Mouse (Mus musculus) G1E (cell line): ENCODE measurements around the gene Zscan12. TPM values are rescaled to one million over a fixed set of nuclear protein-coding genes. Genes with fewer than 3 reads are reported as not detected.

Experiments used
- ATAC-seq: 2 replicates; pipeline ENCODE4 v1.8.0; 2016; ENCODE audit warnings: mild to moderate bottlenecking; ENCODE audit not compliant: insufficient number of reproducible peaks, poor library complexity, low FRiP score, severe bottlenecking; ENCODE audit errors: extremely low read depth
- DNase-seq: peaks from one replicate; pipeline ENCODE4 v3.0.0; 2012; ENCODE audit warnings: low spot score
- H3K27me3 ChIP-seq: 2 replicates; pipeline ENCODE4 v1.6.1; 2012; ENCODE audit warnings: mild to moderate bottlenecking, low read length, inconsistent platforms; ENCODE audit not compliant: insufficient read depth
- H3K36me3 ChIP-seq: replicated peaks from 2 replicates; pipeline ENCODE3; 2012; ENCODE audit warnings: mild to moderate bottlenecking, inconsistent platforms
- H3K4me1 ChIP-seq: 2 replicates; pipeline ENCODE4 v1.6.1; 2012; ENCODE audit warnings: low read depth, low read length, inconsistent platforms, mixed read lengths; ENCODE audit not compliant: insufficient read depth
- H3K4me3 ChIP-seq: 2 replicates; pipeline ENCODE4 v1.5.1; 2012; ENCODE audit warnings: low read depth, mild to moderate bottlenecking, inconsistent platforms, low read length, moderate library complexity, mixed read lengths
- H3K9me3 ChIP-seq: replicated peaks from 2 replicates; pipeline ENCODE4 v1.6.1; 2012; ENCODE audit warnings: inconsistent platforms
- CTCF ChIP-seq: IDR thresholded peaks from 2 replicates; pipeline ENCODE4 v1.5.1; 2012; ENCODE audit warnings: low read depth, low read length, inconsistent platforms, mixed read lengths
- GATA1 ChIP-seq: IDR thresholded peaks from 2 replicates; pipeline ENCODE4 v1.6.1; 2012; ENCODE audit warnings: borderline replicate concordance, low read length, inconsistent platforms, mixed read lengths
- GATA2 ChIP-seq: IDR thresholded peaks from 2 replicates; pipeline ENCODE4 v1.6.1; 2012; ENCODE audit warnings: low read depth, low read length, inconsistent platforms, borderline replicate concordance
- POLR2AphosphoS5 ChIP-seq: IDR thresholded peaks from 2 replicates; pipeline ENCODE4 v1.6.1; 2012; ENCODE audit warnings: low read depth, low read length, inconsistent platforms; ENCODE audit not compliant: insufficient replicate concordance
- TAL1 ChIP-seq: conservative IDR thresholded peaks from 2 replicates; pipeline ENCODE4 v1.6.1; 2012; ENCODE audit warnings: low read depth, low read length, inconsistent platforms, mixed read lengths
- polyA plus RNA-seq: library from polyadenylated mRNA; stranded (reverse); fragments of >175 nt; gene quantifications from 2 replicates; pipeline ENCODE4 v1.2.3, GENCODE M21; 2012
- total RNA-seq, 2 experiments: library from RNA; stranded (forward) in 1 of 2; stranded (reverse) in 1 of 2; fragments of 200-1000 nt in 1 of 2; fragments of >200 nt in 1 of 2; fragmentation: Nextera tagmentation in 1 of 2; gene quantifications; 2 replicates each; pipeline ENCODE4 v1.2.3; 2014 to 2017

Gene Zscan12
- total and polyA plus RNA-seq, 3 experiments: 4.0 to 16.8 (median 14.6) TPM

DNA sequence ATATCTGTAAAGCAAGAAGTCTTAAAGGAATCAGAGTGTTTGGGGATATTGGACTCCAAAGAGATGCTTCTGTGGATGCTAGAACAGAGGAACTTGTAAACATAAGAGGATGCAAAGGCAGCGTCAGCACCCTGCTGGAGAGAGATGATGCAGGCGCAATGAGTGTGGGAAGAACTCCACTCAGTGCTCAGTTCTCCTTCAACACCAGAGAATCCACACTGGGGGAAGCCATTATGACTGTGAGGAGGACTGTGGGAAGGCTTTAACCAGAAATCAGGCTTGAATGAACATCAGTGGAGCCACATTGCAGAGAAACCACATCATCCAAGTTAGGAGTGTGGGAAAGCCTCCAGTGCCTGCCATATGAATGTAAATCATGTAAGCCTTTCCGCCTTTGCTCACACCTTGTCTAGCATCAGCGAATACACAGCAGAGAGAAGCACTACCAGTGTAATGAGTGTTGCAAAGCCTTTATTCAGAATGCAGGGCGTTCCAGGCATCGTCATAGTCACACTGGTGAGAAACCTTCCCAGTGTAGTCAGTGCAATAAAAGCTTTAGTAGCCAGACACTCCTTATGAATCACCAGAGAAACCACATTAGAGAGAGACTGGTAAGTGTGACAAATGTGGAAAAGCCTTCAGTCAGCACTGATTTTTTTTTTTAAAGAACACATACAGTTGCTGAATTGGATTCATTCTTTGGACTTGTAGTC is 54.8 kb downstream of the Zscan12 start:
- ATAC-seq: no peak
- H3K9me3 ChIP-seq: no peaks in the 10 kb centered on the region
- DNase-seq: no peak
- TF ChIP-seq POLR2AphosphoS5: no peak
- no peak for TF ChIP-seq CTCF
- no peak for TF ChIP-seq TAL1
- TF ChIP-seq GATA1: no peak
- TF ChIP-seq GATA2: no peak
- 0 out of 2 replicates have a peak, but pooled peaks cover 2% of the 10 kb centered on the region for H3K27me3 ChIP-seq
- H3K4me1 ChIP-seq: peaks cover 12% of the 10 kb centered on the region; the same call in 1 of the 2 replicates
- no peak overlapping the region for H3K4me3 ChIP-seq
- no peaks in the 10 kb centered on the region for H3K36me3 ChIP-seq

DNA sequence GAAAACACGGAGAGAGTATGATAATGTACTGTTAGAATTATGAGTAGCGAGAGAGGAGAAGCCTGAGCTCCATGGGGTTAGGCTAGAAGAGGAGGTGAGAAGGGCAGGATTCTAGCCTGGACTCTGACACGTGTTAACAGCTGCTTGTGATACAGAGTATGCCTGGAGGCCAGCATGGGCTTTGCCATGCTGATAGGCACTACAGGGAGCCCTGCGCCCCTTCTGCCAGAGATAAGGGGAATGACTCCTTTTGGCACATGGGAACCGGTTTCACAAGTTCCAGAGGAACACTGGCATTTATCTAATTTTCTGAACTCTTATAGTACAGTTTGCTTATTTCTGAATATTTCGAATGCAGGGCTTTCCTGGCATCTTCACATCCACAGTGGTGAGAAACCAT is 56.2 kb downstream of the Zscan12 start:
- no peaks in the 10 kb centered on the region for H3K36me3 ChIP-seq
- H3K27me3 ChIP-seq: 0 out of 2 replicates have a peak, but pooled peaks cover 2% of the 10 kb centered on the region
- DNase-seq: no peak
- H3K9me3 ChIP-seq: no peaks in the 10 kb centered on the region
- ATAC-seq: no peak
- no peak overlapping the region for H3K4me3 ChIP-seq
- H3K4me1 ChIP-seq: peaks cover 12% of the 10 kb centered on the region; the same call in 1 of the 2 replicates
- TF ChIP-seq POLR2AphosphoS5: no peak
- TF ChIP-seq GATA1: no peak
- no peak for TF ChIP-seq TAL1
- TF ChIP-seq CTCF: no peak
- no peak for TF ChIP-seq GATA2

Other genes with a start within 250 kb of the Zscan12 start
- not detected in 2 replicates for gene Olfr263, start 233.2 kb upstream of the Zscan12 start, total RNA-seq (2014; fragmentation: Nextera tagmentation)
- gene Olfr263, start 233.2 kb upstream of the Zscan12 start, total RNA-seq (2017): 0.11 TPM in 1 of 2 replicates, not detected in the other
- gene Olfr263, start 233.2 kb upstream of the Zscan12 start, polyA plus RNA-seq: not detected in 2 replicates
- not detected in 2 replicates for gene Olfr1368, start 217.0 kb upstream of the Zscan12 start, total RNA-seq (2014; fragmentation: Nextera tagmentation)
- 0.11 TPM in 1 of 2 replicates, not detected in the other for gene Olfr1368, start 217.0 kb upstream of the Zscan12 start, total RNA-seq (2017)
- not detected in 2 replicates for gene Olfr1368, start 217.0 kb upstream of the Zscan12 start, polyA plus RNA-seq
- gene Trim27, start 183.4 kb upstream of the Zscan12 start, total RNA-seq (2014; fragmentation: Nextera tagmentation): 91.5 and 93.2 TPM in 2 replicates
- gene Trim27, start 183.4 kb upstream of the Zscan12 start, total RNA-seq (2017): 173 and 196 TPM in 2 replicates
- 139 and 188 TPM in 2 replicates for gene Trim27, start 183.4 kb upstream of the Zscan12 start, polyA plus RNA-seq
- gene Gpx5, start 70.1 kb upstream of the Zscan12 start, total RNA-seq (2014; fragmentation: Nextera tagmentation): not detected in 2 replicates
- 0.11 TPM in 1 of 2 replicates, not detected in the other for gene Gpx5, start 70.1 kb upstream of the Zscan12 start, total RNA-seq (2017)
- gene Gpx5, start 70.1 kb upstream of the Zscan12 start, polyA plus RNA-seq: not detected in 2 replicates
- gene Gpx6, start 50.7 kb upstream of the Zscan12 start, total RNA-seq (2014; fragmentation: Nextera tagmentation): not detected in 2 replicates
- 0.11 and 0.29 TPM in 2 replicates for gene Gpx6, start 50.7 kb upstream of the Zscan12 start, total RNA-seq (2017)
- not detected in 2 replicates for gene Gpx6, start 50.7 kb upstream of the Zscan12 start, polyA plus RNA-seq
- not detected in 2 replicates for gene Olfr1367, start 15.9 kb upstream of the Zscan12 start, total RNA-seq (2014; fragmentation: Nextera tagmentation)
- gene Olfr1367, start 15.9 kb upstream of the Zscan12 start, total RNA-seq (2017): 0.44 TPM in 1 of 2 replicates, not detected in the other
- gene Olfr1367, start 15.9 kb upstream of the Zscan12 start, polyA plus RNA-seq: not detected in 2 replicates
- gene Zkscan3, start 39.9 kb downstream of the Zscan12 start, total RNA-seq (2014; fragmentation: Nextera tagmentation): 60.6 and 78.1 TPM in 2 replicates
- gene Zkscan3, start 39.9 kb downstream of the Zscan12 start, total RNA-seq (2017): 59.0 and 59.3 TPM in 2 replicates
- gene Zkscan3, start 39.9 kb downstream of the Zscan12 start, polyA plus RNA-seq: 4.6 and 5.5 TPM in 2 replicates
- gene Pgbd1, start 78.2 kb downstream of the Zscan12 start, total RNA-seq (2014; fragmentation: Nextera tagmentation): 5.9 and 6.8 TPM in 2 replicates
- gene Pgbd1, start 78.2 kb downstream of the Zscan12 start, total RNA-seq (2017): 3.9 and 4.9 TPM in 2 replicates
- 0.21 and 0.22 TPM in 2 replicates for gene Pgbd1, start 78.2 kb downstream of the Zscan12 start, polyA plus RNA-seq
- 43.0 and 43.6 TPM in 2 replicates for gene Zscan26, start 90.9 kb downstream of the Zscan12 start, total RNA-seq (2014; fragmentation: Nextera tagmentation)
- gene Zscan26, start 90.9 kb downstream of the Zscan12 start, total RNA-seq (2017): 34.7 TPM in 2 replicates
- 3.2 and 3.4 TPM in 2 replicates for gene Zscan26, start 90.9 kb downstream of the Zscan12 start, polyA plus RNA-seq
- 2.2 TPM in 1 of 2 replicates, not detected in the other for gene Nkapl, start 105.7 kb downstream of the Zscan12 start, total RNA-seq (2014; fragmentation: Nextera tagmentation)
- gene Nkapl, start 105.7 kb downstream of the Zscan12 start, total RNA-seq (2017): 0.66 and 1.1 TPM in 2 replicates
- 0.53 and 0.54 TPM in 2 replicates for gene Nkapl, start 105.7 kb downstream of the Zscan12 start, polyA plus RNA-seq
- gene Zkscan4, start 116.1 kb downstream of the Zscan12 start, total RNA-seq (2014; fragmentation: Nextera tagmentation): not detected in 2 replicates
- gene Zkscan4, start 116.1 kb downstream of the Zscan12 start, total RNA-seq (2017): 0.05 and 0.12 TPM in 2 replicates
- not detected in 2 replicates for gene Zkscan4, start 116.1 kb downstream of the Zscan12 start, polyA plus RNA-seq
- gene Gm10065, start 116.6 kb downstream of the Zscan12 start, total RNA-seq (2014; fragmentation: Nextera tagmentation): not detected in 2 replicates
- gene Gm10065, start 116.6 kb downstream of the Zscan12 start, total RNA-seq (2017): 0.64 and 0.93 TPM in 2 replicates
- not detected in 2 replicates for gene Gm10065, start 116.6 kb downstream of the Zscan12 start, polyA plus RNA-seq
- 1.1 and 1.7 TPM in 2 replicates for gene AK157302, start 132.4 kb downstream of the Zscan12 start, total RNA-seq (2014; fragmentation: Nextera tagmentation)
- 0.22 and 0.58 TPM in 2 replicates for gene AK157302, start 132.4 kb downstream of the Zscan12 start, total RNA-seq (2017)
- gene AK157302, start 132.4 kb downstream of the Zscan12 start, polyA plus RNA-seq: 0.07 TPM in 1 of 2 replicates, not detected in the other
- 5.1 and 9.0 TPM in 2 replicates for gene Gm11273, start 138.6 kb downstream of the Zscan12 start, total RNA-seq (2014; fragmentation: Nextera tagmentation)
- gene Gm11273, start 138.6 kb downstream of the Zscan12 start, total RNA-seq (2017): 9.9 and 11.6 TPM in 2 replicates
- 38.3 and 48.1 TPM in 2 replicates for gene Gm11273, start 138.6 kb downstream of the Zscan12 start, polyA plus RNA-seq
- gene Zkscan8, start 168.3 kb downstream of the Zscan12 start, total RNA-seq (2014; fragmentation: Nextera tagmentation): 36.9 and 42.1 TPM in 2 replicates
- gene Zkscan8, start 168.3 kb downstream of the Zscan12 start, total RNA-seq (2017): 14.2 and 15.7 TPM in 2 replicates
- 4.3 and 5.8 TPM in 2 replicates for gene Zkscan8, start 168.3 kb downstream of the Zscan12 start, polyA plus RNA-seq
- not detected in 2 replicates for gene Olfr1366, start 180.0 kb downstream of the Zscan12 start, total RNA-seq (2014; fragmentation: Nextera tagmentation)
- 0.23 and 0.44 TPM in 2 replicates for gene Olfr1366, start 180.0 kb downstream of the Zscan12 start, total RNA-seq (2017)
- not detected in 2 replicates for gene Olfr1366, start 180.0 kb downstream of the Zscan12 start, polyA plus RNA-seq
- not detected in 2 replicates for gene Olfr1535, start 197.1 kb downstream of the Zscan12 start, total RNA-seq (2014; fragmentation: Nextera tagmentation)
- 0.06 and 0.11 TPM in 2 replicates for gene Olfr1535, start 197.1 kb downstream of the Zscan12 start, total RNA-seq (2017)
- not detected in 2 replicates for gene Olfr1535, start 197.1 kb downstream of the Zscan12 start, polyA plus RNA-seq
- gene Olfr1364, start 218.9 kb downstream of the Zscan12 start, total RNA-seq (2014; fragmentation: Nextera tagmentation): not detected in 2 replicates
- 0.17 and 0.27 TPM in 2 replicates for gene Olfr1364, start 218.9 kb downstream of the Zscan12 start, total RNA-seq (2017)
- gene Olfr1364, start 218.9 kb downstream of the Zscan12 start, polyA plus RNA-seq: not detected in 2 replicates